Mouse (Mus musculus) embryo, embryonic 9.5 days (tissue): ENCODE results near the gene Hand2.

ENCODE experiments used
- DNase-seq: peaks from one replicate; pipeline ENCODE4 v3.0.0-alpha.2; 2017; ENCODE audit errors: extremely low spot score

Gene Hand2

DNA sequence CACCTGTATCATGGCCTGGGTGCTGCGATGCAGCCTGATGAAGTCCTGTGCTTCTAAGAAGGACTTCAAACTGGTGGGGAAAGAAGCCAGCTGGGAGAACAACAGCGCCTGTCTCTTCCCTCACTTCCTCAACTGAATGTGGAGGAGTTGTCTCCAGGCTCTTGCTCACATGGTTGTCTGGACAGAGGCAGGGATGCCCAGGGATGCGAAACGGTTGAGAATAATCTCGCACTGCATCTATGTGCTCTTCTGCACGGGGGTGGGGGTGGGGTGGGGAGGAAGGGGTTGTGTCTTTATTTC, 20.7 kb downstream of the Hand2 start:
- peak; percentile 27 for DNase-seq

GRCm38 (mm10) chr8:57342386-57343090, 21.8 kb downstream of the Hand2 start:
- no peak for DNase-seq

- DNase-seq: peak; percentile 13
Observed at GRCm38 (mm10) chr8:57343731-57344315, 23.0 kb downstream of the Hand2 start.

- DNase-seq: peak; percentile 47
Observed at GRCm38 (mm10) chr8:57344956-57345870, 24.4 kb downstream of the Hand2 start.

DNA sequence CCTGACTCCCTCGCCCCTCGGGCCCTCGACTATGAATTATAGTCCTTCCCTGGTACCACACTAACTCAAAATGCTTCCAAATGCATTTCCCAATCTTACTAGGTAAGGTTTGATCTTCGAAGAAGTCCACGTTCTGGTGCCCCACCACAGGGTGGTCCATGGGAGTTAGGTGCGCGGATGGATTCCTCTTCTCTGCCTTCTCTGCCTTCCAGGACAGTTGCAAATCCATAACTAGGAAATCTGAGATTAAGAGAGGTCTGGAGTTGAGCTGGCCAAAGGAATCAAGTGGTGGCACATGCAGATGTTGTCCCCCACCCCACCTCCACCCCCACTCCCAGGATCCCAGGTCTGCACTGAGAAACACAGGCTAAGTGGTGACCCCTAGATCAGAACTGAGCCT, 25.6 kb downstream of the Hand2 start:
- DNase-seq: no peak

DNA sequence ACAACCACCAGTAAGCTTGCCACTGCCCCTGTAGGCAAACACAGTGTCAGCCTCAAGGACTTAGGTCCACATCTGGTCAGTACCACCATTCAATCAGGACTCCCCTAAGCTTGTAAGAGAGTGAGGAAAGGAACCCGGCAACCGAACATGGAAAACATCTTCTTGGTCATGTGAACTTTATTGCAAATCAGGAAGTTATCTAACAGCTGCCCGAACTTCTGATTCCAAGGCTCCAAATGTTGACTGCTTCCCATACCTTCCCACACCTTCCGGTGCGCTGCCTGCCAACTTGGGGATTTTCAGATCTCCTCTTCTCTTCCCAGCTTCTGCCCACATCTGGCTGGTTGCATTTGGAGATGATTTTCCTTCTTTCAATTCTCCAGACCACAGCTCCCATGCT, 26.4 kb downstream of the Hand2 start:
- peak; percentile 14 for DNase-seq

DNA sequence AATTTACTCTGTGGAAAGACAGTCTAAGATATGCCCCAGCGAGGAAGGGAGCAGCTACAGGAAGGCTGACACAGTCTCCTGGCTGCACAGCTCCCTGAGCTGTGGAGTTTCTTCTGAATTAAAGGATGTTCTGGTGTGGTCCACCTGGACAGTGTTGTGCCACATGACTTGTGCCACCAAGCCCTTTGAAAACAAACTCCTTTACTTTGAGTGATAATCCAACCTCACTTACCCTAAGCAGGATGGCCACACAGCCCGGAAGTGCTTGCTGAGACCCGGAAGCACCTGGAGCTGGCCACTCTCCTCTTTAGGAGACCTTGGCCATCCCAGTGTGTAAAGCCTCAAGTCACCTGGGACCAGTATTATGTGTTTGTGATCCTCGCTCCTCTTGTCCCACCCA, 27.5 kb downstream of the Hand2 start:
- peak; percentile 12 for DNase-seq

- DNase-seq: peak; percentile 33
Observed at GRCm38 (mm10) chr8:57348866-57349520, 28.2 kb downstream of the Hand2 start.

- no peak for DNase-seq
Observed at GRCm38 (mm10) chr8:57351861-57352260, 31.1 kb downstream of the Hand2 start.

GRCm38 (mm10) chr8:57353346-57354305, 32.8 kb downstream of the Hand2 start:
- peak; percentile 82 for DNase-seq

GRCm38 (mm10) chr8:57354876-57355275, 34.1 kb downstream of the Hand2 start:
- no peak for DNase-seq

- DNase-seq: no peak
Observed at GRCm38 (mm10) chr8:57356529-57357325, 35.9 kb downstream of the Hand2 start.

- DNase-seq: no peak
Observed at GRCm38 (mm10) chr8:57360493-57360892, 39.7 kb downstream of the Hand2 start.

GRCm38 (mm10) chr8:57361003-57361805, 40.4 kb downstream of the Hand2 start:
- DNase-seq: no peak

DNA sequence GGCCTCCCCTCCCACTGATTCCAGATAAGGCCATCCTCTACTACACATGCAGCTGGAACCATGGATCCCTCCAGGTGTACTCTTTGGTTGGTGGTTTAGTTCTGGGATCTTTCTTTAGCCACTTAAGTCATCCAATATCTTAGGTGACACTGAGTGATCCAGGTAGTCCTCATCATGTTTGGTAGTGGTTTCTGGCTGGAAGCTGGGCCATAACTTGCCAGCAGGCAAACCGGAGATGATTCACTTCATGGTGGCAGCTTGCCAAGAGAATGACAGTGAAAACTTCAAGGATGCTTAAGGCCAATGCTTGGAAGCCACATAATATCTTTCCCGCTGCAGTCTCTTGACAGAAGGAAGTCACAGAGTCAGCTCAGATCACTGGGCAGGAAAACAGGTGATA, 42.1 kb downstream of the Hand2 start:
- no peak for DNase-seq

GRCm38 (mm10) chr8:57374044-57374443, 53.3 kb downstream of the Hand2 start:
- no peak for DNase-seq
